Mouse (Mus musculus): Measurements from ENCODE around the gene Snapc5.
"Not testable (repeated sequence)": the region's sequence is repeated elsewhere in the genome, so short reads cannot be mapped to it uniquely, and the experiment has no call there.

The Snapc5 gene

GRCm38 (mm10) chr9:64178974-64179646 lies at the start of gene Snapc5:
Gene Snapc5 (plus strand): TSS chr9:64179274.
- DNase-seq (ENCODE audit: low read depth, low spot score), result peak; percentile 91

GRCm38 (mm10) chr9:64131623-64132022 lies 47.5 kb upstream of the Snapc5 start:
- no peak for DNase-seq (ENCODE audit: low read depth, low spot score)

- DNase-seq (ENCODE audit: low read depth, low spot score), result not testable (repeated sequence)
These were observed 40.2 kb upstream of the Snapc5 start for GRCm38 (mm10) chr9:64138896-64139295.

GRCm38 (mm10) chr9:64139879-64140278 lies 39.2 kb upstream of the Snapc5 start:
- no peak for DNase-seq (ENCODE audit: low read depth, low spot score)

GRCm38 (mm10) chr9:64156641-64157040 lies 22.4 kb upstream of the Snapc5 start:
- DNase-seq (ENCODE audit: low read depth, low spot score), result no peak

GRCm38 (mm10) chr9:64160471-64160870 lies 18.6 kb upstream of the Snapc5 start:
- DNase-seq (ENCODE audit: low read depth, low spot score), result no peak

- not testable (repeated sequence) for DNase-seq (ENCODE audit: low read depth, low spot score)
These were observed 9.1 kb upstream of the Snapc5 start for GRCm38 (mm10) chr9:64169967-64170366.

- DNase-seq (ENCODE audit: low read depth, low spot score), result no peak
These were observed 6.8 kb upstream of the Snapc5 start for GRCm38 (mm10) chr9:64172145-64172815.

GRCm38 (mm10) chr9:64172816-64173665 lies 6.0 kb upstream of the Snapc5 start, which contains the start of the genes Zwilch and Rpl4:
Gene Zwilch (minus strand): TSS chr9:64173104.
Gene Rpl4 (plus strand): TSS chr9:64173375.
- peak; percentile 75 for DNase-seq (ENCODE audit: low read depth, low spot score)

- no peak for DNase-seq (ENCODE audit: low read depth, low spot score)
These were observed 5.3 kb upstream of the Snapc5 start for GRCm38 (mm10) chr9:64173666-64174220.

GRCm38 (mm10) chr9:64174341-64174740 lies 4.7 kb upstream of the Snapc5 start:
- no peak for DNase-seq (ENCODE audit: low read depth, low spot score)

GRCm38 (mm10) chr9:64174766-64175165 lies 4.3 kb upstream of the Snapc5 start:
- no peak for DNase-seq (ENCODE audit: low read depth, low spot score)

- DNase-seq (ENCODE audit: low read depth, low spot score), result no peak
These were observed 3.7 kb upstream of the Snapc5 start for GRCm38 (mm10) chr9:64175378-64175777.

- no peak for DNase-seq (ENCODE audit: low read depth, low spot score)
These were observed 482 bp upstream of the Snapc5 start for GRCm38 (mm10) chr9:64178610-64178973.

GRCm38 (mm10) chr9:64183295-64183694 lies 4.2 kb downstream of the Snapc5 start:
- not testable (repeated sequence) for DNase-seq (ENCODE audit: low read depth, low spot score)

- DNase-seq (ENCODE audit: low read depth, low spot score), result no peak
These were observed 5.2 kb downstream of the Snapc5 start for GRCm38 (mm10) chr9:64184166-64184840.

- no peak for DNase-seq (ENCODE audit: low read depth, low spot score)
These were observed 14.8 kb downstream of the Snapc5 start for GRCm38 (mm10) chr9:64193879-64194278.

GRCm38 (mm10) chr9:64195554-64195953 lies 16.5 kb downstream of the Snapc5 start:
- peak; percentile 82 for DNase-seq (ENCODE audit: low read depth, low spot score)

GRCm38 (mm10) chr9:64197524-64197923 lies 18.4 kb downstream of the Snapc5 start:
- DNase-seq (ENCODE audit: low read depth, low spot score), result no peak

GRCm38 (mm10) chr9:64198068-64198762 lies 19.1 kb downstream of the Snapc5 start:
- DNase-seq (ENCODE audit: low read depth, low spot score), result no peak

Data from telencephalon, adult 2 months (tissue).